ENCODE assay signal across 13 mouse cellular contexts in genomic region chr12:90131927-90132869, GRCm38 (mm10).
DNase-seq lines count a peak whose midpoint lies in the region; ATAC-seq lines count a peak whose summit lies in the region.
"Had no signal": no experiment of that assay in that cellular context is flagged by ENCODE, and none has a peak within 500 bp of the region (broad histone marks: within the 10 kb centered on the region; RNA-seq: fewer than 3 reads in every experiment).

No protein-coding gene starts in this region.

- H3K4me3 ChIP-seq in embryonic facial prominence, embryonic 12.5 days = no peak overlapping the region
- H3K4me3 ChIP-seq in hindbrain, embryonic 15.5 days = no peak overlapping the region
- H3K4me3 ChIP-seq: stomach, embryonic 15.5 days had no signal

- no peak overlapping the region for H3K4me2 ChIP-seq in embryonic facial prominence, embryonic 12.5 days (replicated peaks)
- H3K4me2 ChIP-seq in hindbrain, embryonic 15.5 days = no peak overlapping the region
- H3K4me2 ChIP-seq: stomach, embryonic 15.5 days had no signal

- H3K27ac ChIP-seq in embryonic facial prominence, embryonic 12.5 days = no peak overlapping the region
- peak overlapping the region; percentile 78 for H3K27ac ChIP-seq in hindbrain, embryonic 15.5 days (replicated peaks)
- H3K27ac ChIP-seq: macrophage; stomach, embryonic 15.5 days had no signal

- H3K36me3 ChIP-seq in embryonic facial prominence, embryonic 12.5 days = no peaks in the 10 kb centered on the region
- no peaks in the 10 kb centered on the region for H3K36me3 ChIP-seq in hindbrain, embryonic 15.5 days
- H3K36me3 ChIP-seq: stomach, embryonic 15.5 days had no signal

- ATAC-seq in frontal cortex, adult (ENCODE audit: low TSS enrichment) = peak; percentile 54; the same call in 1 of the 2 replicates
- 0 out of 2 replicates have a peak, but pooled peaks have one; percentile 47 for ATAC-seq in embryonic facial prominence, embryonic 12.5 days (ENCODE audit: insufficient number of reproducible peaks, insufficient read depth, low FRiP score, low TSS enrichment)
- ATAC-seq in hindbrain, embryonic 15.5 days (ENCODE audit: low FRiP score, low read depth) = peak; percentile 87
- ATAC-seq: intestine, embryonic 16.5 days had no signal

- WGBS in embryonic facial prominence, embryonic 12.5 days = 22% methylated on average over 5 of the region's 5 CpGs
- WGBS in hindbrain, embryonic 15.5 days = 22% methylated on average over 5 of the region's 5 CpGs

- H3K27me3 ChIP-seq in embryonic facial prominence, embryonic 12.5 days = no peaks in the 10 kb centered on the region
- H3K27me3 ChIP-seq in hindbrain, embryonic 15.5 days = no peaks in the 10 kb centered on the region
- H3K27me3 ChIP-seq: stomach, embryonic 15.5 days had no signal

- no peaks in the 10 kb centered on the region for H3K9me3 ChIP-seq in embryonic facial prominence, embryonic 12.5 days
- H3K9me3 ChIP-seq in hindbrain, embryonic 15.5 days = no peaks in the 10 kb centered on the region
- H3K9me3 ChIP-seq: stomach, embryonic 15.5 days had no signal

- intact Hi-C loops in gastrocnemius, postnatal 14 days (cut with DNase I; ENCODE audit: low total_unique reads) = no loop called here

- H3K9ac ChIP-seq in embryonic facial prominence, embryonic 12.5 days = no peak overlapping the region
- no peak overlapping the region for H3K9ac ChIP-seq in hindbrain, embryonic 15.5 days
- H3K9ac ChIP-seq: stomach, embryonic 15.5 days had no signal

- H3K4me1 ChIP-seq in embryonic facial prominence, embryonic 12.5 days = peaks cover 5% of the 10 kb centered on the region; the same call in 1 of the 2 replicates
- H3K4me1 ChIP-seq in hindbrain, embryonic 15.5 days (replicated peaks) = peaks cover 13% of the 10 kb centered on the region
- H3K4me1 ChIP-seq: stomach, embryonic 15.5 days had no signal

- no peak for DNase-seq in frontal cortex, postnatal 36 days (ENCODE audit: low spot score in 2 of 2)
- DNase-seq in neural tube, embryonic 10.5 days (ENCODE audit: extremely low spot score, low spot score) = peak; percentile 29
- DNase-seq in urinary bladder, postnatal 36 days (ENCODE audit: low spot score in 2 of 2) = no peak
- DNase-seq in gastrocnemius, postnatal 14 days = no peak
- DNase-seq in thymus, postnatal 4 days = no peak
- DNase-seq: adrenal gland, postnatal 36 days; liver had no signal
